Mouse (Mus musculus): ENCODE measurements around the gene Fgfr2.
"Not testable (repeated sequence)": the region's sequence is repeated elsewhere in the genome, so short reads cannot be mapped to it uniquely, and the experiment has no call there.

Gene Fgfr2

GRCm38 (mm10) chr7:132681296-132681695, 441.9 kb downstream of the Fgfr2 start:
- peak; percentile 39 for DNase-seq

GRCm38 (mm10) chr7:132679549-132679948, 443.6 kb downstream of the Fgfr2 start:
- no peak for DNase-seq

GRCm38 (mm10) chr7:132679117-132679516, 444.0 kb downstream of the Fgfr2 start:
- no peak for DNase-seq

GRCm38 (mm10) chr7:132675922-132676321, 447.2 kb downstream of the Fgfr2 start:
- DNase-seq, result no peak

- DNase-seq, result peak; percentile 69
Measured at GRCm38 (mm10) chr7:132673931-132674755, 449.0 kb downstream of the Fgfr2 start.

- DNase-seq, result peak; percentile 66
Measured at GRCm38 (mm10) chr7:132672481-132672959, 450.6 kb downstream of the Fgfr2 start.

- DNase-seq, result peak; percentile 86
Measured at GRCm38 (mm10) chr7:132670863-132671165, 452.3 kb downstream of the Fgfr2 start.

- DNase-seq, result no peak
Measured at GRCm38 (mm10) chr7:132669999-132670862, 452.9 kb downstream of the Fgfr2 start.

GRCm38 (mm10) chr7:132668604-132669003, 454.5 kb downstream of the Fgfr2 start:
- peak; percentile 67 for DNase-seq

GRCm38 (mm10) chr7:132666516-132666915, 456.6 kb downstream of the Fgfr2 start:
- no peak for DNase-seq

GRCm38 (mm10) chr7:132665664-132666382, 457.3 kb downstream of the Fgfr2 start:
- DNase-seq, result no peak

- no peak for DNase-seq
Measured at GRCm38 (mm10) chr7:132664815-132665214, 458.3 kb downstream of the Fgfr2 start.

GRCm38 (mm10) chr7:132662831-132663230, 460.3 kb downstream of the Fgfr2 start:
- not testable (repeated sequence) for DNase-seq

- DNase-seq, result no peak
Measured at GRCm38 (mm10) chr7:132659633-132660032, 463.5 kb downstream of the Fgfr2 start.

- peak; percentile 30 for DNase-seq
Measured at GRCm38 (mm10) chr7:132658688-132659087, 464.5 kb downstream of the Fgfr2 start.

GRCm38 (mm10) chr7:132658058-132658450, 465.1 kb downstream of the Fgfr2 start:
- peak; percentile 41 for DNase-seq

- no peak for DNase-seq
Measured at GRCm38 (mm10) chr7:132657371-132658057, 465.6 kb downstream of the Fgfr2 start.

GRCm38 (mm10) chr7:132656548-132656947, 466.6 kb downstream of the Fgfr2 start:
- peak; percentile 76 for DNase-seq

- DNase-seq, result peak; percentile 82
Measured at GRCm38 (mm10) chr7:132656075-132656474, 467.1 kb downstream of the Fgfr2 start.

- DNase-seq, result no peak
Measured at GRCm38 (mm10) chr7:132654412-132654811, 468.7 kb downstream of the Fgfr2 start.

GRCm38 (mm10) chr7:132646514-132646913, 476.6 kb downstream of the Fgfr2 start:
- DNase-seq, result no peak

- no peak for DNase-seq
Measured at GRCm38 (mm10) chr7:132644605-132645279, 478.4 kb downstream of the Fgfr2 start.

Data from kidney, adult 11 months (tissue).